Mouse (Mus musculus) midbrain, embryonic 16.5 days (tissue): ENCODE measurements around the gene Ccdc34. TPM values are rescaled to one million over a fixed set of nuclear protein-coding genes. Genes with fewer than 3 reads are reported as not detected.

ENCODE experiments used
- ATAC-seq: fragments of 200-750 bp; cut with Nextera tagmentation; 2 replicates; pipeline ENCODE4 v1.8.0; 2017; ENCODE audit warnings: moderate TSS enrichment
- H3K27ac ChIP-seq: fragments of 300-500 bp; sonication (generic); 2 replicates; pipeline ENCODE4 v1.5.1; 2014; ENCODE audit warnings: mild to moderate bottlenecking, low read length, mixed read lengths
- H3K27me3 ChIP-seq: fragments of 300-500 bp; sonication (generic); 2 replicates; pipeline ENCODE4 v1.6.1; 2014; ENCODE audit warnings: low read depth, low read length, mixed read lengths; ENCODE audit not compliant: control insufficient read depth, insufficient read depth
- H3K36me3 ChIP-seq: fragments of 300-500 bp; sonication (generic); 2 replicates; pipeline ENCODE4 v1.6.1; 2014; ENCODE audit warnings: mild to moderate bottlenecking, low read length, moderate library complexity, mixed read lengths; ENCODE audit not compliant: control insufficient read depth, insufficient read depth
- H3K4me1 ChIP-seq: fragments of 300-500 bp; sonication (generic); 2 replicates; pipeline ENCODE4 v1.6.1; 2014; ENCODE audit warnings: mild to moderate bottlenecking, low read length, mixed read lengths; ENCODE audit not compliant: control insufficient read depth, insufficient read depth
- H3K4me2 ChIP-seq: fragments of 300-500 bp; sonication (generic); 2 replicates; pipeline ENCODE4 v1.6.1; 2014; ENCODE audit warnings: mild to moderate bottlenecking, low read length, mixed read lengths
- H3K4me3 ChIP-seq: fragments of 300-500 bp; sonication (generic); 2 replicates; pipeline ENCODE4 v1.5.1; 2014; ENCODE audit warnings: low read depth, mild to moderate bottlenecking, low read length, moderate library complexity, mixed read lengths
- H3K9ac ChIP-seq: fragments of 300-500 bp; sonication (generic); 2 replicates; pipeline ENCODE4 v1.6.1; 2014; ENCODE audit warnings: low read depth, low read length, mixed read lengths
- H3K9me3 ChIP-seq: fragments of 300-500 bp; sonication (generic); replicated peaks from 2 replicates; pipeline ENCODE4 v1.6.1; 2014; ENCODE audit warnings: mild to moderate bottlenecking, low read length, mixed read lengths; ENCODE audit not compliant: control insufficient read depth, poor library complexity, severe bottlenecking
- WGBS: fragments of 180-500 bp; shearing (Covaris S2); extraction: QIAGEN DNeasy Blood & Tissue Kit; methylation state at CpG from one replicate; pipeline ENCODE4 v1.1.7; 2014; 5-methylcytosine and 5-hydroxymethylcytosine counted together
- polyA plus RNA-seq: library from polyadenylated mRNA; unstranded; fragments of >200 nt; fragmentation: Nextera tagmentation; extraction: Ambion mirVana; gene quantifications from 2 replicates; pipeline ENCODE4 v1.2.1, GENCODE M21; 2015

The Ccdc34 gene
- polyA plus RNA-seq, 1 experiment from 2014 or later = 29.0 TPM

GRCm38 (mm10) chr2:110222793-110223192 is 205.2 kb downstream of the Ccdc34 start:
- Histone ChIP-seq H3K27me3 (no peaks in the 10 kb centered on the region), H3K4me3 (no peak overlapping the region), H3K9ac (no peak overlapping the region), H3K4me1 (no peaks in the 10 kb centered on the region), H3K4me2 (no peak overlapping the region), H3K27ac (no peak overlapping the region), H3K9me3 (no peaks in the 10 kb centered on the region), H3K36me3 (no peaks in the 10 kb centered on the region)
- ATAC-seq = no peak
- 94% methylated on average over 2 of the region's 2 CpGs for WGBS

Other genes with a start within 250 kb of the Ccdc34 start
- 256 and 261 TPM in 2 replicates for gene Lin7c, start 127.0 kb upstream of the Ccdc34 start, polyA plus RNA-seq
- 6.8 and 7.1 TPM in 2 replicates for gene Lgr4, start 100.2 kb upstream of the Ccdc34 start, polyA plus RNA-seq